Mouse (Mus musculus): ENCODE results near the gene Kcnip1. TPM values are rescaled to one million over a fixed set of nuclear protein-coding genes. Genes with fewer than 3 reads are reported as not detected.

Kcnip1 gene
- polyA plus RNA-seq, 1 experiment from 2014 or later = 2.4 TPM

DNA sequence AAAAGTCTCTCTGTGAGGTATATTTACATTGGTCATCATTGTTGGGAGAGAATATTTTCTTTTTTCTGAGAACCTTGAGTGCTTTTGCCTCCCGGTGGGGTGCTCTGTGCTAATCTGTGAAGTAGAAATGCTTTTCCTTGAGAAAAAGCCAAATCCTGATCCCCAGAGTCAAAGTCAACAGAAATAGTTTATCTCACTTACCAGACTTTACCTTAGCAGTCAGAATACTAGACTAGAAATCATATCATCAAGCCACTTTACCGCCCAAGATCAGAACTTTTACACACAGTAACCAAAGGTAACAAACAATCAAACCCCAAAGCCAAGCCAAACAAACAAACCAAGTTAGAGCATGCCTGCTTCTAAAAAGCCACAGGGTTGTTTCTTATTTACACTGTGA, 122.7 kb downstream of the Kcnip1 start:
- Histone ChIP-seq H3K27ac (no peak overlapping the region), H3K4me1 (replicated peaks) (peaks cover 13% of the 10 kb centered on the region), H3K27me3 (no peaks in the 10 kb centered on the region), H3K9me3 (no peaks in the 10 kb centered on the region), H3K9ac (replicated peaks) (no peak overlapping the region), H3K4me2 (no peak overlapping the region), H3K4me3 (replicated peaks) (no peak overlapping the region), H3K36me3 (no peaks in the 10 kb centered on the region)
- 92% methylated on average over 2 of the region's 2 CpGs for WGBS
- ATAC-seq (ENCODE audit: insufficient number of reproducible peaks, insufficient read depth, low FRiP score, low TSS enrichment, low read depth) = no peak

- H3K36me3 ChIP-seq = no peaks in the 10 kb centered on the region
- H3K4me3 ChIP-seq (replicated peaks) = no peak overlapping the region
- WGBS = 72% methylated on average over 3 of the region's 3 CpGs
- no peak overlapping the region for H3K27ac ChIP-seq
- H3K27me3 ChIP-seq = no peaks in the 10 kb centered on the region
- no peak overlapping the region for H3K4me2 ChIP-seq
- no peaks in the 10 kb centered on the region for H3K9me3 ChIP-seq
- H3K9ac ChIP-seq (replicated peaks) = no peak overlapping the region
- ATAC-seq (ENCODE audit: insufficient number of reproducible peaks, insufficient read depth, low FRiP score, low TSS enrichment, low read depth) = no peak
- peaks cover 13% of the 10 kb centered on the region for H3K4me1 ChIP-seq (replicated peaks)
Observed at GRCm38 (mm10) chr11:33869559-33869958, 123.4 kb downstream of the Kcnip1 start.

DNA sequence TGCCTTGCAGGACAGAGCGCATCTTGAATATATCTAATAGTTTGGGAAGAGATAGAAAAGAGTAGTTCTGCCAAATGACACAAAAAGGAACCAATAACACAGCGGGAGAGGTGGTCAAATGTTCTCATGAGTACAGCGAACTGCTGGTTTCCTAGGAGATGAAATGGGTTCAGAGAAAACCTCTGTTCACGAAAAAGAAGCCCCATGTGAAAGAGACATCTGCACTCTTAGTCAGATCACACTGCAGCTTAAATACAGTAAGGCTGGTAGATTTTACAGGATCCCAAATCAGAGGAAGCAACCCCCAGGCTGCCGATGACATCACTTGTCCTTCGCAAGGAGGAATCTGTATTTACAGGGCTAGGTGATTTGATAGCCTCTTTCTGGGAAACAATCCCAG, 126.2 kb downstream of the Kcnip1 start:
- Histone ChIP-seq H3K9me3 (no peaks in the 10 kb centered on the region), H3K27ac (no peak overlapping the region), H3K4me1 (replicated peaks) (no peaks in the 10 kb centered on the region), H3K27me3 (no peaks in the 10 kb centered on the region), H3K9ac (replicated peaks) (no peak overlapping the region), H3K36me3 (no peaks in the 10 kb centered on the region), H3K4me2 (no peak overlapping the region), H3K4me3 (replicated peaks) (no peak overlapping the region)
- ATAC-seq (ENCODE audit: insufficient number of reproducible peaks, insufficient read depth, low FRiP score, low TSS enrichment, low read depth) = no peak
- WGBS = 77% methylated on average over 6 of the region's 6 CpGs

DNA sequence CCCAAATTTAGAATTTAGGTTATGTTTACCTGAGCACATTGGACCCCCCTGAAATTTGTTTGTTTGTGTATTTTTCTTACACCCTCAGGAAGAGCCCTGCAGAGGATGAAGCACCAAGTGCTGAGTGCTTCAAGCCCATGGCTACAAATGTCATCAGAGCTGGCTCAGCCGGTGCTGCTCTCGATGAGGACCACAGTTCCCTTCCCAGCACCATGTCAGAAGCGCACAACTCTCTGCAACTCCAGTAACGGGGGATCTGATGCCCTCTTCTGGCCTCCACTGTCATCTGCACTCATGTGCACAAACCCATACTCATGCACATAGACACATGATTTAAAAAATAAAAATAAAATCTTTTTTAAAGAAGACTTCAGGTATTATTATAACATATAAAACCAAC, 128.7 kb downstream of the Kcnip1 start:
- no peaks in the 10 kb centered on the region for H3K27me3 ChIP-seq
- no peak for ATAC-seq (ENCODE audit: insufficient number of reproducible peaks, insufficient read depth, low FRiP score, low TSS enrichment, low read depth)
- no peaks in the 10 kb centered on the region for H3K36me3 ChIP-seq
- 93% methylated on average over 4 of the region's 4 CpGs for WGBS
- no peak overlapping the region for H3K27ac ChIP-seq
- H3K9me3 ChIP-seq = no peaks in the 10 kb centered on the region
- H3K9ac ChIP-seq (replicated peaks) = no peak overlapping the region
- no peak overlapping the region for H3K4me3 ChIP-seq (replicated peaks)
- H3K4me2 ChIP-seq = no peak overlapping the region
- H3K4me1 ChIP-seq (replicated peaks) = no peaks in the 10 kb centered on the region

GRCm38 (mm10) chr11:33861823-33862222, 131.1 kb downstream of the Kcnip1 start:
- Histone ChIP-seq H3K4me3 (replicated peaks) (no peak overlapping the region), H3K4me2 (no peak overlapping the region)
- ATAC-seq (ENCODE audit: insufficient number of reproducible peaks, insufficient read depth, low FRiP score, low TSS enrichment, low read depth) = no peak

GRCm38 (mm10) chr11:33860905-33861582, 131.9 kb downstream of the Kcnip1 start:
- Histone ChIP-seq H3K4me3 (replicated peaks) (no peak overlapping the region), H3K9ac (replicated peaks) (no peak overlapping the region), H3K27ac (no peak overlapping the region), H3K4me1 (replicated peaks) (no peaks in the 10 kb centered on the region), H3K9me3 (no peaks in the 10 kb centered on the region), H3K4me2 (no peak overlapping the region), H3K27me3 (peaks cover 2% of the 10 kb centered on the region; the same call in 1 of the 2 replicates), H3K36me3 (no peaks in the 10 kb centered on the region)
- 75% methylated on average over 4 of the region's 4 CpGs for WGBS
- ATAC-seq (ENCODE audit: insufficient number of reproducible peaks, insufficient read depth, low FRiP score, low TSS enrichment, low read depth) = no peak

More at GRCm38 (mm10) chr11:33861823-33862222, 131.1 kb downstream of the Kcnip1 start:
- Histone ChIP-seq H3K27ac (no peak overlapping the region), H3K27me3 (peaks cover 2% of the 10 kb centered on the region; the same call in 1 of the 2 replicates), H3K9me3 (no peaks in the 10 kb centered on the region), H3K4me1 (replicated peaks) (no peaks in the 10 kb centered on the region), H3K9ac (replicated peaks) (no peak overlapping the region), H3K36me3 (no peaks in the 10 kb centered on the region)

DNA sequence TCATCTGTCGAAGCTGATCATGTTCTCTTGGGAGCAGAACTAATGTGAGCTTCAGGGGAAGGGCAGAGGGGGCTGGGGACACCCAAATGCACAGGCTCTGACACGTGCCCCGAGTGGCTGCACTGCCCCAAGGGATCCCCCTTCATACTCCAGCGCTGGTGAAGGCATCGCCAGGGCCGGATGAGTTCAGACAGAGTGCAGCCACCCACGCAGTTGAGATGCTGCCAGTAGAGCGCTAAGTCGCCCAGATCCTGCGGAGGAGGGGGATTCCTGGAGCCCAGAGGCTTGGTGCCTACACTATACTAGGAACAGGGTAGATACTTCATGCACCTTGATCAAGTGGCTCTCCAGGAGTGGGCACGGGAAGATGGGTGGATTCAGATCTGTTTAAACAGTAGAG, 143.3 kb downstream of the Kcnip1 start:
- no peak for ATAC-seq (ENCODE audit: insufficient number of reproducible peaks, insufficient read depth, low FRiP score, low TSS enrichment, low read depth)
- no peak overlapping the region for H3K4me2 ChIP-seq

GRCm38 (mm10) chr11:33848685-33849084, 144.3 kb downstream of the Kcnip1 start:
- H3K9ac ChIP-seq (replicated peaks) = no peak overlapping the region
- 94% methylated on average over 3 of the region's 3 CpGs for WGBS
- no peaks in the 10 kb centered on the region for H3K36me3 ChIP-seq
- H3K4me1 ChIP-seq (replicated peaks) = peaks cover 5% of the 10 kb centered on the region
- no peak overlapping the region for H3K4me3 ChIP-seq (replicated peaks)
- no peak for ATAC-seq (ENCODE audit: insufficient number of reproducible peaks, insufficient read depth, low FRiP score, low TSS enrichment, low read depth)
- no peaks in the 10 kb centered on the region for H3K9me3 ChIP-seq
- no peak overlapping the region for H3K4me2 ChIP-seq
- peaks cover 46% of the 10 kb centered on the region for H3K27me3 ChIP-seq
- H3K27ac ChIP-seq = no peak overlapping the region

More for the DNA sequence above, 143.3 kb downstream of the Kcnip1 start:
- Histone ChIP-seq H3K4me3 (replicated peaks) (no peak overlapping the region), H3K4me1 (replicated peaks) (0 out of 2 replicates have a peak, but pooled peaks cover 4% of the 10 kb centered on the region), H3K27ac (no peak overlapping the region), H3K36me3 (no peaks in the 10 kb centered on the region), H3K9me3 (no peaks in the 10 kb centered on the region), H3K27me3 (peaks cover 37% of the 10 kb centered on the region), H3K9ac (replicated peaks) (no peak overlapping the region)
- WGBS = 73% methylated on average over 11 of the region's 11 CpGs

GRCm38 (mm10) chr11:33845931-33846330, 147.0 kb downstream of the Kcnip1 start:
- H3K4me2 ChIP-seq = no peak overlapping the region
- 59% methylated on average over 5 of the region's 5 CpGs for WGBS
- H3K9ac ChIP-seq (replicated peaks) = no peak overlapping the region
- H3K27ac ChIP-seq = no peak overlapping the region
- H3K27me3 ChIP-seq = peaks cover 65% of the 10 kb centered on the region
- no peaks in the 10 kb centered on the region for H3K9me3 ChIP-seq
- no peak for ATAC-seq (ENCODE audit: insufficient number of reproducible peaks, insufficient read depth, low FRiP score, low TSS enrichment, low read depth)
- H3K4me1 ChIP-seq (replicated peaks) = peaks cover 12% of the 10 kb centered on the region
- H3K4me3 ChIP-seq (replicated peaks) = no peak overlapping the region
- H3K36me3 ChIP-seq = no peaks in the 10 kb centered on the region

DNA sequence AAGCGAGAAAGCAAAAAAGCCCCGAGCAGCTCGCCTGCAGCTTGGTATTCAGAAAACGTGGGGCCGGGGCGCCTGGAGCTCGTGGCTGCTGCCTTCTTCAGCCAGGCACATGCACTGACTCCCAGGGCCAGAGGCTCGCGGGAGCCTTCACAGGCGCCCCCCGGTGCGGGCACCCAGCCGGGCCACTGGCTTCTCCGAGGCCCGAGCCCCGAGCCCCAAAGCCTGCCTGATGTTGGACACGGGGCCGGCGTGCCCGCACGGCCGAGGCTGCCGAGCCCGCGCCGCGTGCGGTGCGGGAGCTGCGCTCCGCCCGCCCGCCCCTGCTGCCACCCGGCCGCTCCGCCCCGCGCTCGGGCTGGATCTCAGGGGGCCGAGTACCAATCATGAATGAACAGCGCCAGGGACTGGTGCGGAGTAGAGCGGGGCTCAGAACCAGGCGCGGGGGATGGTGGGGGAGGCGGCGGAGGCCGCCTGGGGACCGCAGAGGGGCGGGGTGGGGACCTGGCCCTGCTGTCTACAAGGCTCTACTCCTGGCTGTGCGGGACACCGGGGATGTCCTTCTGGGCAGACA, 149.6 kb downstream of the Kcnip1 start:
- H3K9me3 ChIP-seq = no peaks in the 10 kb centered on the region
- peak; percentile 79 for ATAC-seq (ENCODE audit: insufficient number of reproducible peaks, insufficient read depth, low FRiP score, low TSS enrichment, low read depth)
- H3K4me3 ChIP-seq (replicated peaks) = peak overlapping the region; percentile 49
- peak overlapping the region; percentile 93 for H3K4me2 ChIP-seq
- H3K27ac ChIP-seq = no peak overlapping the region
- under 1% methylated on average over 51 of the region's 52 CpGs for WGBS
- peaks cover 69% of the 10 kb centered on the region for H3K27me3 ChIP-seq
- H3K9ac ChIP-seq (replicated peaks) = peak overlapping the region; percentile 52
- H3K36me3 ChIP-seq = no peaks in the 10 kb centered on the region
- peaks cover 8% of the 10 kb centered on the region for H3K4me1 ChIP-seq (replicated peaks)

GRCm38 (mm10) chr11:33839049-33839448, 153.9 kb downstream of the Kcnip1 start:
- H3K9me3 ChIP-seq = no peaks in the 10 kb centered on the region
- WGBS = 95% methylated on average over 3 of the region's 3 CpGs
- H3K4me3 ChIP-seq (replicated peaks) = no peak overlapping the region
- ATAC-seq (ENCODE audit: insufficient number of reproducible peaks, insufficient read depth, low FRiP score, low TSS enrichment, low read depth) = no peak
- no peak overlapping the region for H3K4me2 ChIP-seq
- H3K9ac ChIP-seq (replicated peaks) = no peak overlapping the region
- peaks cover 44% of the 10 kb centered on the region for H3K27me3 ChIP-seq
- peaks cover 8% of the 10 kb centered on the region for H3K4me1 ChIP-seq (replicated peaks)
- H3K36me3 ChIP-seq = no peaks in the 10 kb centered on the region
- no peak overlapping the region for H3K27ac ChIP-seq

DNA sequence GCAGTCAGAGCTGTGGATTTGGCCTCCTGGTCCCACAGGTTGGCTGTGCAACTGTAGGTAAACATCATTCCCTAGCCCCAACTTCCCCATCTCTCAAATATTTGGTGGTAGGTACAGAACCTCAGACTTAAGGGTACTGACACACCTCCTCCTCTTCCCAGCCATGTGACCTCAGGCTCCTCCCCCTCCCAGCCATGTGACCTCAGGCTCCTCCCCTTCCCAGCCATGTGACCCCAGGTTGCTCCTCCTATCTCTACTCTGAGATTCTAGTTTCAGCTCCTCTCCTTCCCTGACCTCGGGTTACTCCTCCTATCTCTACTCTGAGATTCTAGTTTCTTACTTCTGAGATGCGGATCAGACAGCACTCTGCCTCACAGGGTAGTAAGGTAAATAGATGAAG, 163.2 kb downstream of the Kcnip1 start:
- ATAC-seq (ENCODE audit: insufficient number of reproducible peaks, insufficient read depth, low FRiP score, low TSS enrichment, low read depth) = no peak
- Histone ChIP-seq H3K4me3 (replicated peaks) (no peak overlapping the region), H3K27me3 (no peaks in the 10 kb centered on the region), H3K9me3 (no peaks in the 10 kb centered on the region), H3K27ac (no peak overlapping the region), H3K4me1 (replicated peaks) (no peaks in the 10 kb centered on the region), H3K36me3 (no peaks in the 10 kb centered on the region), H3K4me2 (no peak overlapping the region), H3K9ac (replicated peaks) (no peak overlapping the region)
- WGBS = 81% methylated on average over 2 of the region's 2 CpGs

All from limb, embryonic 12.5 days (tissue).